Mouse (Mus musculus): ENCODE data around the gene Ccdc36. TPM values are rescaled to one million over a fixed set of nuclear protein-coding genes. Genes with fewer than 3 reads are reported as not detected.

The Ccdc36 gene
- polyA plus RNA-seq, 2 experiments, result 1.3 to 2.2 TPM

- Histone ChIP-seq H3K27me3 (ENCODE audit: control insufficient read depth, insufficient read depth, low read length) (no peaks in the 10 kb centered on the region), H3K4me2 (replicated peaks; ENCODE audit: low read depth, low read length, severe bottlenecking) (no peak overlapping the region), H3K4me1 (ENCODE audit: control insufficient read depth, insufficient read depth, low read length) (no peaks in the 10 kb centered on the region), H3K9ac (ENCODE audit: low read depth, low read length, severe bottlenecking) (no peak overlapping the region), H3K36me3 (ENCODE audit: control insufficient read depth, insufficient read depth, low read length) (no peaks in the 10 kb centered on the region), H3K4me3 (replicated peaks; ENCODE audit: low read length) (no peak overlapping the region), H3K9me3 (ENCODE audit: control insufficient read depth, low read length) (no peaks in the 10 kb centered on the region), H3K27ac (replicated peaks; ENCODE audit: low read depth, low read length) (no peak overlapping the region)
- 85% methylated on average over 4 of the region's 4 CpGs for WGBS
- DNase-seq (ENCODE audit: low spot score) (no peak), ATAC-seq (ENCODE audit: low FRiP score, low read depth) (no peak)
- no peak for TF ChIP-seq POLR2A (IDR thresholded peaks at IDR 0.05; ENCODE audit: borderline replicate concordance, extremely low read depth, insufficient read depth, insufficient read length)
These were observed 25.2 kb downstream of the Ccdc36 start for GRCm38 (mm10) chr9:108403081-108403480.

DNA sequence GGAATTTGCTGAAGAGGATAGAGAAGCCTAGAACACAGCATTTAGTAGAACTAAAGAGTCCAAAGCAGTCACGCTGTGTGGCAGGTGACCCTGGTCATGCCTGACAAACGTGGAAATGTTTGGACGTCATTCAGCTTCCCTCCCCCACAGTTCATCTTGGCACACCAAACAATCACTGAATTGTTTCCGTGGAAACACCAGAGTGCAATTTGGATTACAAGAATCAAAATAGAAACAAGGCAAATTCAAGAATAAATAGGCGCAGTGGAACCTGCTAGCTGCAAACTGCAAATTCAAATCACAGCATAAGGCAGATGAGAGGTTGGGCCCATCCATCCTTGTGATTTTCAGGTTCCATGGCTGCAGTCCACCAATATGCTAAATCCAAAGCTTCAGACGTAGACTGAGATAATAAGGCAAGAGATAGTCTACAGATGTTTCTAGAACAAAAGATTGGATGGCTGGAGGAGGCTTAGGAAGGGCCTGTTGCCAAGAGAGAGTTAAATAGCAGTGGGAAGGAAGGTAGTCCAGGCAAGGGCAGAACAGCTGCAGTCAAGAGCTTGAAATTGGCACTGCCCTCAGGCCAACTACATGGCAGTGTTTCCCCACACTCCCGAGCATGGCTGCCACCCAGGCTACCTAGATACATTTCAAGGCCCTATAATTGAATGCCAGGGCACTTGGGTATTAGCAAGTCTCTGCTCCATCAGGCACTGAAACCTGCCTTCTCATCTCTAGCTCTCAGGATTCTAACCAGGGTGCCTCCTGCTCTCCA is 26.9 kb downstream of the Ccdc36 start:
- no peaks in the 10 kb centered on the region for H3K9me3 ChIP-seq (ENCODE audit: control insufficient read depth, low read length)
- TF ChIP-seq POLR2A (IDR thresholded peaks at IDR 0.05; ENCODE audit: borderline replicate concordance, extremely low read depth, insufficient read depth, insufficient read length), result no peak
- no peak overlapping the region for H3K4me2 ChIP-seq (replicated peaks; ENCODE audit: low read depth, low read length, severe bottlenecking)
- H3K9ac ChIP-seq (ENCODE audit: low read depth, low read length, severe bottlenecking), result no peak overlapping the region
- ATAC-seq (ENCODE audit: low FRiP score, low read depth) (no peak), DNase-seq (ENCODE audit: low spot score) (no peak)
- H3K27me3 ChIP-seq (ENCODE audit: control insufficient read depth, insufficient read depth, low read length), result no peaks in the 10 kb centered on the region
- H3K4me3 ChIP-seq (replicated peaks; ENCODE audit: low read length), result no peak overlapping the region
- no peak overlapping the region for H3K27ac ChIP-seq (replicated peaks; ENCODE audit: low read depth, low read length)
- no peaks in the 10 kb centered on the region for H3K4me1 ChIP-seq (ENCODE audit: control insufficient read depth, insufficient read depth, low read length)
- 0 out of 2 replicates have a peak, but pooled peaks cover 4% of the 10 kb centered on the region for H3K36me3 ChIP-seq (ENCODE audit: control insufficient read depth, insufficient read depth, low read length)
- WGBS, result 72% methylated on average over 7 of the region's 7 CpGs

GRCm38 (mm10) chr9:108398324-108398723 is 30.0 kb downstream of the Ccdc36 start:
- Histone ChIP-seq H3K9ac (ENCODE audit: low read depth, low read length, severe bottlenecking) (no peak overlapping the region), H3K9me3 (ENCODE audit: control insufficient read depth, low read length) (no peaks in the 10 kb centered on the region), H3K4me3 (replicated peaks; ENCODE audit: low read length) (no peak overlapping the region), H3K27ac (replicated peaks; ENCODE audit: low read depth, low read length) (no peak overlapping the region), H3K4me2 (replicated peaks; ENCODE audit: low read depth, low read length, severe bottlenecking) (no peak overlapping the region), H3K36me3 (ENCODE audit: control insufficient read depth, insufficient read depth, low read length) (peaks cover 15% of the 10 kb centered on the region), H3K27me3 (ENCODE audit: control insufficient read depth, insufficient read depth, low read length) (no peaks in the 10 kb centered on the region), H3K4me1 (ENCODE audit: control insufficient read depth, insufficient read depth, low read length) (no peaks in the 10 kb centered on the region)
- DNase-seq (ENCODE audit: low spot score), result no peak
- ATAC-seq (ENCODE audit: low FRiP score, low read depth), result no peak
- no peak for TF ChIP-seq POLR2A (IDR thresholded peaks at IDR 0.05; ENCODE audit: borderline replicate concordance, extremely low read depth, insufficient read depth, insufficient read length)
- WGBS, result 91% methylated on average over 3 of the region's 3 CpGs

- H3K36me3 ChIP-seq (ENCODE audit: control insufficient read depth, insufficient read depth, low read length), result peaks cover 43% of the 10 kb centered on the region
- no peaks in the 10 kb centered on the region for H3K27me3 ChIP-seq (ENCODE audit: control insufficient read depth, insufficient read depth, low read length)
- no peak overlapping the region for H3K9ac ChIP-seq (ENCODE audit: low read depth, low read length, severe bottlenecking)
- no peak for TF ChIP-seq POLR2A (IDR thresholded peaks at IDR 0.05; ENCODE audit: borderline replicate concordance, extremely low read depth, insufficient read depth, insufficient read length)
- 84% methylated on average over 1 of the region's 1 CpGs for WGBS
- H3K9me3 ChIP-seq (ENCODE audit: control insufficient read depth, low read length), result no peaks in the 10 kb centered on the region
- no peak overlapping the region for H3K4me2 ChIP-seq (replicated peaks; ENCODE audit: low read depth, low read length, severe bottlenecking)
- DNase-seq (ENCODE audit: low spot score), result no peak
- no peak for ATAC-seq (ENCODE audit: low FRiP score, low read depth)
- no peak overlapping the region for H3K27ac ChIP-seq (replicated peaks; ENCODE audit: low read depth, low read length)
- no peaks in the 10 kb centered on the region for H3K4me1 ChIP-seq (ENCODE audit: control insufficient read depth, insufficient read depth, low read length)
- H3K4me3 ChIP-seq (replicated peaks; ENCODE audit: low read length), result no peak overlapping the region
These were observed 32.9 kb downstream of the Ccdc36 start for GRCm38 (mm10) chr9:108395427-108395826.

DNA sequence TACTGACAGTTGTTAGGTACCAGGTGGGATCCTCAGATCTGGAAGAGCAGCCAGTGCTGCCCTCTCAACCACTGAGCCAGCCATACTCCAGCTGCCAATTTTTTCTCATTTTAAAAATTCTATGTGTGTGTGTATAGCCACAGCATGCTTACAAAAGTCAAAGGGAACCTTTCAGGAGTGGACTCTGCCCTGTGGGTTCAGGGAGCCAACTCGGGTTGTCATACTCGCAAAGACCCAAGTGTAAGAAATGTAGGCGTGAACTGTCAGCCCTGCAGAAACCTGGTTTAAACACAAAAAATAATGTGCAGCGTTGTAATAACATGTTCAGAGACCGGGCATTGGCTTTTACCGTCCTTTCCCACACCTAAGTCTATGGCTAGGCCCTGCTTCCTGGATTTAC is 34.1 kb downstream of the Ccdc36 start:
- no peak overlapping the region for H3K27ac ChIP-seq (replicated peaks; ENCODE audit: low read depth, low read length)
- peaks cover 50% of the 10 kb centered on the region for H3K36me3 ChIP-seq (ENCODE audit: control insufficient read depth, insufficient read depth, low read length)
- no peak overlapping the region for H3K4me3 ChIP-seq (replicated peaks; ENCODE audit: low read length)
- no peak for TF ChIP-seq POLR2A (IDR thresholded peaks at IDR 0.05; ENCODE audit: borderline replicate concordance, extremely low read depth, insufficient read depth, insufficient read length)
- DNase-seq (ENCODE audit: low spot score) (no peak), ATAC-seq (ENCODE audit: low FRiP score, low read depth) (no peak)
- no peaks in the 10 kb centered on the region for H3K27me3 ChIP-seq (ENCODE audit: control insufficient read depth, insufficient read depth, low read length)
- H3K9ac ChIP-seq (ENCODE audit: low read depth, low read length, severe bottlenecking), result no peak overlapping the region
- 92% methylated on average over 6 of the region's 6 CpGs for WGBS
- H3K4me1 ChIP-seq (ENCODE audit: control insufficient read depth, insufficient read depth, low read length), result no peaks in the 10 kb centered on the region
- H3K4me2 ChIP-seq (replicated peaks; ENCODE audit: low read depth, low read length, severe bottlenecking), result no peak overlapping the region
- no peaks in the 10 kb centered on the region for H3K9me3 ChIP-seq (ENCODE audit: control insufficient read depth, low read length)

Data from limb, embryonic 14.5 days (tissue).